Mouse (Mus musculus): ENCODE measurements around the gene Ctla2b.
"Not testable (repeated sequence)": the region's sequence is repeated elsewhere in the genome, so short reads cannot be mapped to it uniquely, and the experiment has no call there.

Ctla2b gene

DNA sequence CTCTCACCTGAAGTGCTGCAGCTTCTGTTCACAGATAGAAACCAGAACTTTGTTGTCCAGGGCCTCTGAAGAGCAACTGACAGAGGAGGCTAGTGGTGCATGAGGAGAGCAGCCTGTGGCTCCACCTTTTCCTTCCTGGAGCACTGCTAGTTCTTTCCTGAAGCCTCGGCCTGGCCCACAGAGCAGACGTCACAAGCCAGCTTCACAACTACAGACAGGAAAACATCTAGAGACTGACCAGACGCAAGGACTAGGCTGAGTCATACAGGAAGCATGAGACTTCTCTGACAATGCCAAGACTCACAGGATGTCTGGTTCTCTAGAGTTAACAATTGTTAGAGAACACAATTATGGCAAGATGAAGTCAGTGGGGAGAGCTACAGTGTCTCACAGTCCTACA lies at the start of gene Ctla2b:
Gene Ctla2b, minus strand, starts transcription at position 120 of the 400 bp plus-strand sequence.
- DNase-seq: peak; percentile 9 to 14

DNA sequence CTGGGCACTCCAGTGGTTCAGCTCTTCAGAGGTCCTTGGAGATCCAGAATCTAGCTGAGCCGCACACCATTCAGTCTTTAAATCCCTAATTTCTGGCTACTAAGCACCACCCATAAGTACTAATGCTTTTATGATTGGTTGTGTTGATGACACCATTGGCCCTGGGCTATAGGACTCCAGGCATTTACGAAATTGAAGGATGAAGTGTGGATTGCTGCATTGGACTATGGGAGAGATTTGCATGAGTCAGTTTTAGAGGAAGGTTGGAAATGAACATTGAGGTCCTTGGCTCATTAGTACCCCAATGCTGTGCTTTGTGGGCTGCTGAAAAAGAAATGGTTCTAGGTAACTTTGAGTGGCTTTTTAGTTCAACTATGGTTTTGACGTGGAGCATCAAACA lies 44.6 kb upstream of the Ctla2b start, which contains the start of gene Tpbpa:
Gene Tpbpa, minus strand, starts transcription at position 101 of the 400 bp plus-strand sequence.
- not testable (repeated sequence) for DNase-seq

DNA sequence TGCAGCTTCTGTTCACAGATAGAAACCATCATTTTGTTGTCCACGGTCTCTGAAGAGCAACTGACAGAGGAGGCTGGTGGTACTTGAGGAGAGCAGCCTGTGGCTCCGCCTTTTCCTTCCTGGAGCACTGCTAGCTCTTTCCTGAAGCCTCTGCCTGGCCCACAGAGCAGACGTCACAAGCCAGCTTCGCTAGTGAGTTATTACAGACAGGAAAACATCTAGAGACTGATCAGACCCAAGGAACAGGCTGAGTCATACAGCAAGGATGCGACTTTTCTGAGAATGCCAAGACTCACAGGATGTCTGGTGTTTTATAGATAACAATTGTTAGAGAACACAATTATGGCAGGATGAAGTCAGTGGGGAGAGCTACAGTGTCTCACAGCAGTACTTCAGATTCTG lies 39.3 kb upstream of the Ctla2b start, which contains the start of the genes Gm49391 and Ctla2a:
Gene Gm49391, minus strand, starts transcription at position 72 of the 402 bp plus-strand sequence.
Gene Ctla2a, minus strand, starts transcription at position 126 of the 402 bp plus-strand sequence.
- DNase-seq: no peak

DNA sequence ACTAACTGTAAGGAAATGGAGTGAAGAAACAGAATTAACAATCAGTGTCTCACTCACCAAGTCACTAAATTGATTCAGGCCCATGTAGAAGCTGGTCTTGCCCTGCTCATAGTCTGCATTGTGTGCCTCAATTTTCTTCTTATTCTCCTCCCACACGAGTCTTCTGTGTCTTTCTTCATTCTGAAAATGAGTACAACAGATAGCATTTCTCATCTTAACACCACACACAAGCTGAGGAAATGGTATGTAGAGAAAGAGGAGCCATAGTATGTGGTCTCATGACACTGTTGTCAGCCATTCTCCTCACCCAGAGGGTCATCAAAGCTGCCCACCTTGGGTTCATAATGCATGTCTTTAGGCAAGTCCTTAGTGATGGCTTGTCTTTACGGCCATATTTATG lies 38.2 kb upstream of the Ctla2b start, which contains the start of gene Gm49393:
Gene Gm49393, minus strand, starts transcription at position 101 of the 400 bp plus-strand sequence.
- DNase-seq: not testable (repeated sequence)

DNA sequence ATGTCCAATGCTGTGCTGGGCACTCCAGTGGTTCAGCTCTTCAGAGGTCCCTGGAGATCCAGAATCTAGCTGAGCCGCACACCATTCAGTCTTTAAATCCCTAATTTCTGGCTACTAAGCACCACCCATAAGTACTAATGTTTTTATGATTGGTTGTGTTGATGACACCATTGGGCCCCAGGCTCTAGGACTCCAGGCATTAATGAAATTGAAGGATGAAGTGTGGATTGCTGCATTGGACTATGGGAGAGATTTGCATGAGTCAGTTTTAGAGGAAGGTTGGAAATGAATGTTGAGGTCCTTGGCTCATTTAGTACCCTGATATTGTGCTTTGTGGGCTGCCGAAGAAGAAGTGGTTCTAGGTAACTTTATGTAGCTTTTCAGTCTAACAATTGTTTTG lies 7.5 kb upstream of the Ctla2b start, which contains the start of gene Tpbpb:
Gene Tpbpb, minus strand, starts transcription at position 101 of the 400 bp plus-strand sequence.
- DNase-seq: not testable (repeated sequence)

DNA sequence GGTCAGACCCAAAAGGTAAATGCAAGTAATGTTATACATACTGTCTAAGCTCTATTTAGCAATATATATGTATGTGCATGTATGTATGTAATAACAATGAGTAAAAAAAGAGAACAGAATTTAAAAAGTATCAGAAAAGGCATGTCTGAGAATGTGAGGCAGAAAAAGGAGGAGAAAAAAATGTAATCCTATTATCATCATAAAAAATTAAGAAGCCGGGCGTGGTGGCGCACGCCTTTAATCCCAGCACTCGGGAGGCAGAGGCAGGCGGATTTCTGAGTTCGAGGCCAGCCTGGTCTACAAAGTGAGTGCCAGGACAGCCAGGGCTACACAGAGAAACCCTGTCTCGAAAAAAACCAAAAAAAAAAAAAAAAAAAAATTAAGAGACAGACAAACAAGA lies 453 bp downstream of the Ctla2b start, which contains the start of gene Gm49392:
Gene Gm49392, minus strand, starts transcription at position 101 of the 400 bp plus-strand sequence.
- not testable (repeated sequence) for DNase-seq

DNA sequence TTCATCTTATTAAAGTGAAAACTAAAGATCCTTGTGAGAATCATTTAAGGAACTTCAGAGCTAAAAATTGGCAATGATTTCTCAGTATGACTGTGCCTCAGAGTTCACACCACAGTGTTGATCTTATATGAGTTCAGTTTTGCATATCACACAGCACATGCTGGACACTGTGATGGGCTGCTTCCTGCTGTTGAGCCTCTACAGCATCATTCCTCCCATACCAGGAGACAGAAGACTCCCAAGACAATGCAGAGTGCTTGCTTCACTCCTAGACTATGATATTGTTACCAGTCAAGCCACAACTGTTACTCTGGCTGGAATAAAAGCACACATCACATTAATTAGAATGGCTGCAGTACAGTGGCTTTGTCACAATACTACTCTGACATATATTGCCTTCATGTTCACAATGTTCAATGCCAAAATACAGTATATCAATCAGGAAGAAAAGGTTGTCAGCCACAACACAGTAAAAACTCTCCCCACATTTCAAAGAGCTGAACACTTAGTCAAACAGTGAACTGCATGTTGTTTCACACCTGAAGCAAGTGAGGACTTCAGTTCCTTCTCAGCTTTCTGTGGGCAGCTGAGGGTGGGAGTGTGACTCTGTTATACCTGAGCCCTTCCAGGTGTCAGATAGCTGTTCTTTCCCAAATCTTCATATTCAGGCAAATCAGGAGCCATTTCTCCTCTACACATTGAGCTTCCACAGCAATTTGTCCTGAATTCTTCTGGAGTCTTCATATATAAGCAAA lies 1.7 kb downstream of the Ctla2b start:
- DNase-seq: no peak

DNA sequence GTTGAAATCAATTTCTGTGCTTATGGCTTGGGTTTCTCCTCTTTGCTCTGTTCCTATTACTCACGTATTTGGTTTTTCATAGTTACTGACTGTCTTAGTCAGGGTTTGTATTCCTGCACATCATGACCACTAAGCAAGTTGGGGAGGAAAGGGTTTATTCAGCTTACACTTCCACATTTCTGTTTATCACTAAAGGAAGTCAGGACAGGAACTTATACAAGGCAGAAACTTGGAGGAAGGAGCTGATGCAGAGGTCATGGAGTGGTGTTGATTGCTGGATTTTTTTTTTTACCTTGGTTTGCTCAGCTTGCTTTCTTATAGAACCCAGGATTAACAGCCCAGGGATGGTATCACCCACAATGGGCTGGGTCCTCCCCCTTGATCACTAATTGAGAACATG lies 4.9 kb downstream of the Ctla2b start:
- DNase-seq: no peak

DNA sequence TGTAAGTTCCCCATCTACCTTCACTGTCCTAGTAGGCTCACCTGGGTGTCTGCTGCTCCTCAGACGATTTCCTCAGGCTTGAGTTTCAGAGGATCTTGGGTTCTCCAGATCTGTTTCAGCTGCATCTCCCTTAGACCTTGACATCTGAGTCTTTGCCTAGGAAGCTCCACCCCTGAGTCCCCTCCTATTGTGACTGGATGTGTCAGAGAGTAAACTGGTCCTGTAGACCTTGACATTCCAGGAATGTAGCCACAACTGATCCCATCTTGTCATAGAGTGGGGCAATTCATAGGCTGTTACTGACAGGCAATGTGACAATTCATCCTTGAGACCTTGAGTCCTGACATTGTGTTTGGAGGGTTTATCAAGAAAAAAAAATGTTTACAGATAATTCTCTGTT lies 33.0 kb downstream of the Ctla2b start, which contains the start of gene 4930486L24Rik:
Gene 4930486L24Rik, minus strand, starts transcription at position 195 of the 400 bp plus-strand sequence.
- no peak for DNase-seq

DNA sequence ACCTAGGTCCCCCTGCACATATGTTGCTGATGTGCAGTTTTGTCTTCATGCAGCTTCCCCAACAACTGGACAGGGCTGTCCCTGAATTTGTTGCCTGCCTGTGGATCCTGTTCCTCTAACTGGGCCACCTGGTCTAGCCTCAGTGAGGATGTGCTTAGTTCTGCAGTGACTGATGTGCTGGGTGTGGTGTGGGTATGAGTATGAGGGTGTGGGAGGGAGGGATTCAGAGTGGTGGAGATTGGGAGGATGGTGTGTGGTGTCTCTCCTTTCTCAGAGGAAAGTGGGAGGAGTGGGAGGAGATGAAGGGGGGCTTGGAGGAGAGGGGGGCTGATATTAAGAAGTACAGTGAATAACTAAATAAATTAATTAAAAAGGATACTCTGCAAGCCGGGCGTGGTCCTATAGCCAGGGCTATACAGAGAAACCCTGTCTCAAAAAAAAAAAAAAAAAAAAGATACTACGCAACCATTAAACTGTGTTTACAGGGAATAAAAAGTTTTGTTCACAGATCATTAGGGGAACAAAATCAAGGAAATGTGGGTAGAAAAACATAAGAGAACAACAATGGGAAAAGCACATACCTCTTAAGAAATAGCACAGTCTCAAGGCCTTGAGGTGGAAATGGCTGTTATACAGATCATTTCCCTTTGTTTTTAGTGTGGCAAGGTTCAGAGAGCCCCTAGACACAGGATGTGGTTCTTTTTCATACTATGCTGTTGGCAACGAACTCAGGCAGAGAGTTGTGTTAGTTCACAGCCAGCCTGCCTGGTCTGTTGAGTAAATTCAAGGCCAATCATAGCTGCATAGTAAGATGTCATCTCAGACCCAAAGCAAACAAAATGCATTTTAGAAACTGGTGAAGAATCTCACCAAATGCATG lies 48.8 kb downstream of the Ctla2b start:
- no peak for DNase-seq
